ENCODE assay signal across 9 mouse cellular contexts in the genomic region with DNA sequence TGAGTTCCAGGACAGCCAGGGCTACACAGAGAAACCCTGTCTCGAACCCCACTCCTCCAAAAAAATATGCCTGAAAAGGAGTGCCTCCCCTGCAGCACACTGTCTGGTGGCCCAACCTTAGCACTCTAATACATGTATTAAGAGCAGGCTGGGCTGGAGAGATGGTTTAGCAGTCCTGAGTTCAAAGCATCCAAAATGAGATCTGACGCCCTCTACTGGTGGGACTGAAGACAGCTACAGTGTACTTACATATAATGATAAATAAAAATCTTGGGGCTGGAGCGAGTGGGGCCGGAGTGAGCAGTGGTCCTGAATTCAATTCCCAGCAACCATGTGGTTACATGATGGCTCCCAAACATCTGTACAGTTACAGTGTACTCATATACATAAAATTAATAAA. TPM values are rescaled to one million over a fixed set of nuclear protein-coding genes. Genes with fewer than 3 reads are reported as not detected.
DNase-seq lines count a peak whose midpoint lies in the region; ATAC-seq lines count a peak whose summit lies in the region.
"Had no signal": no experiment of that assay in that cellular context is flagged by ENCODE, and none has a peak within 500 bp of the region (broad histone marks: within the 10 kb centered on the region; RNA-seq: fewer than 3 reads in every experiment).

No protein-coding gene starts in this region.

- H3K27ac ChIP-seq in hindbrain, embryonic 11.5 days (ENCODE audit: low read depth, low read length) = no peak overlapping the region
- no peak overlapping the region for H3K27ac ChIP-seq in hindbrain, embryonic 10.5 days
- H3K27ac ChIP-seq: heart, embryonic 15.5 days had no signal

- H3K9me3 ChIP-seq in hindbrain, embryonic 11.5 days (ENCODE audit: control insufficient read depth, low read length) = no peaks in the 10 kb centered on the region
- no peaks in the 10 kb centered on the region for H3K9me3 ChIP-seq in hindbrain, embryonic 10.5 days
- H3K9me3 ChIP-seq: heart, embryonic 15.5 days had no signal

- H3K9ac ChIP-seq in hindbrain, embryonic 11.5 days (ENCODE audit: low read depth, low read length) = no peak overlapping the region
- H3K9ac ChIP-seq: heart, embryonic 15.5 days had no signal

- no peak overlapping the region for H3K4me2 ChIP-seq in hindbrain, embryonic 11.5 days (replicated peaks; ENCODE audit: low read depth, low read length)
- H3K4me2 ChIP-seq: heart, embryonic 15.5 days had no signal

- 72% methylated on average over 4 of the region's 4 CpGs for WGBS in hindbrain, embryonic 11.5 days
- 74% methylated on average over 4 of the region's 4 CpGs for WGBS in hindbrain, embryonic 10.5 days

- peaks cover 8% of the 10 kb centered on the region for H3K4me1 ChIP-seq in hindbrain, embryonic 11.5 days (replicated peaks; ENCODE audit: control insufficient read depth, insufficient read depth, low read length)
- peaks cover 33% of the 10 kb centered on the region for H3K4me1 ChIP-seq in hindbrain, embryonic 10.5 days (replicated peaks)

- no peak for ATAC-seq in hindbrain, embryonic 11.5 days (ENCODE audit: low FRiP score)

- H3K4me3 ChIP-seq in hindbrain, embryonic 11.5 days (ENCODE audit: low read depth, low read length) = no peak overlapping the region
- no peak overlapping the region for H3K4me3 ChIP-seq in hindbrain, embryonic 10.5 days
- H3K4me3 ChIP-seq: heart, embryonic 15.5 days had no signal

- H3K27me3 ChIP-seq in hindbrain, embryonic 11.5 days (ENCODE audit: control insufficient read depth, insufficient read depth, low read length) = no peaks in the 10 kb centered on the region
- no peaks in the 10 kb centered on the region for H3K27me3 ChIP-seq in hindbrain, embryonic 10.5 days (ENCODE audit: insufficient read depth, poor library complexity, severe bottlenecking)
- H3K27me3 ChIP-seq: heart, embryonic 15.5 days had no signal

- H3K36me3 ChIP-seq in hindbrain, embryonic 11.5 days (ENCODE audit: control insufficient read depth, insufficient read depth, low read length) = no peaks in the 10 kb centered on the region
- peaks cover 21% of the 10 kb centered on the region for H3K36me3 ChIP-seq in hindbrain, embryonic 10.5 days
- H3K36me3 ChIP-seq: heart, embryonic 15.5 days had no signal

- peak; percentile 37 for DNase-seq in hindbrain, embryonic 11.5 days (ENCODE audit: low spot score)
- no peak for DNase-seq in hindbrain, embryonic 10.5 days (ENCODE audit: low spot score)
- DNase-seq in B cell, adult 2 months = peak; percentile 66 to 70
- peak; percentile 88 for DNase-seq in ZHBTc4 (ENCODE audit: low read depth, low spot score)
- DNase-seq in lung, postnatal 14 days = peak; percentile 24
- DNase-seq in cerebellum, adult 8-10 months = no peak
- DNase-seq in right cerebral cortex, postnatal 25 days = no peak
- no peak for DNase-seq in kidney, adult 18-20 months

RNA-seq across cellular contexts. Expression of a gene that starts 3.6 kb away (rescaled TPM):
- polyA plus RNA-seq in hindbrain, embryonic 11.5 days (2014; fragmentation: Nextera tagmentation; extraction: Ambion mirVana) = 12.0 and 19.1 TPM in 2 replicates
- polyA plus RNA-seq in hindbrain, embryonic 10.5 days (2016; fragmentation: Nextera tagmentation; extraction: Ambion mirVana) = 13.7 and 14.5 TPM in 2 replicates

RNA-seq across cellular contexts. Expression of a gene that starts 31.6 kb away (rescaled TPM):
- 178 and 182 TPM in 2 replicates for polyA plus RNA-seq in hindbrain, embryonic 11.5 days (2014; fragmentation: Nextera tagmentation; extraction: Ambion mirVana)
- polyA plus RNA-seq in hindbrain, embryonic 10.5 days (2016; fragmentation: Nextera tagmentation; extraction: Ambion mirVana) = 181 and 189 TPM in 2 replicates

RNA-seq across cellular contexts. Expression of a gene that starts 54.0 kb away (rescaled TPM):
- 0.18 and 0.22 TPM in 2 replicates for polyA plus RNA-seq in hindbrain, embryonic 11.5 days (2014; fragmentation: Nextera tagmentation; extraction: Ambion mirVana)
- polyA plus RNA-seq in hindbrain, embryonic 10.5 days (2016; fragmentation: Nextera tagmentation; extraction: Ambion mirVana) = 0.52 and 1.5 TPM in 2 replicates

Comparison
In these comparisons a context has a peak if more than half of its experiments do, and no peak if none do; other contexts are left out.
1. DNase-seq: peak in hindbrain, embryonic 11.5 days (single experiment), B cell, adult 2 months (2 of 2), ZHBTc4 (single experiment) and lung, postnatal 14 days (single experiment); none in hindbrain, embryonic 10.5 days (single experiment), cerebellum, adult 8-10 months (single experiment), right cerebral cortex, postnatal 25 days (single experiment) and kidney, adult 18-20 months (single experiment).